ENCODE assay signal across 11 mouse cellular contexts in genomic region chr5:119668191-119668912, GRCm38 (mm10). TPM values are rescaled to one million over a fixed set of nuclear protein-coding genes. Genes with fewer than 3 reads are reported as not detected.
DNase-seq lines count a peak whose midpoint lies in the region; ATAC-seq lines count a peak whose summit lies in the region.
"Had no signal": no experiment of that assay in that cellular context is flagged by ENCODE, and none has a peak within 500 bp of the region (broad histone marks: within the 10 kb centered on the region; RNA-seq: fewer than 3 reads in every experiment).

No protein-coding gene starts in this region.

- WGBS in kidney, embryonic 14.5 days, result 9% methylated on average over 34 of the region's 34 CpGs
- 1% methylated on average over 34 of the region's 34 CpGs for WGBS in embryonic facial prominence, embryonic 10.5 days
- 4% methylated on average over 34 of the region's 34 CpGs for WGBS in liver, embryonic 11.5 days

- H3K27ac ChIP-seq in kidney, embryonic 14.5 days (ENCODE audit: low read depth, low read length), result peak overlapping the region; percentile 97
- peak overlapping the region; percentile 93 for H3K27ac ChIP-seq in embryonic facial prominence, embryonic 10.5 days (replicated peaks)
- H3K27ac ChIP-seq in liver, embryonic 11.5 days (ENCODE audit: low read depth, low read length), result peak overlapping the region; percentile 88
- H3K27ac ChIP-seq: liver, embryonic 14.5 days had no signal

- no peaks in the 10 kb centered on the region for H3K9me3 ChIP-seq in kidney, embryonic 14.5 days (ENCODE audit: control insufficient read depth, low read length)
- no peaks in the 10 kb centered on the region for H3K9me3 ChIP-seq in embryonic facial prominence, embryonic 10.5 days
- H3K9me3 ChIP-seq in liver, embryonic 11.5 days (ENCODE audit: control insufficient read depth, low read length), result no peaks in the 10 kb centered on the region

- peak overlapping the region; percentile 63 for H3K4me3 ChIP-seq in kidney, embryonic 14.5 days (ENCODE audit: low read length)
- H3K4me3 ChIP-seq in embryonic facial prominence, embryonic 10.5 days, result peak overlapping the region; percentile 69
- peak overlapping the region; percentile 55; the same call in 1 of the 2 replicates for H3K4me3 ChIP-seq in liver, embryonic 11.5 days (ENCODE audit: low read depth, low read length)

- H3K27me3 ChIP-seq in kidney, embryonic 14.5 days (ENCODE audit: control insufficient read depth, insufficient read depth, low read length), result peaks cover 67% of the 10 kb centered on the region
- peaks cover 100% of the 10 kb centered on the region for H3K27me3 ChIP-seq in embryonic facial prominence, embryonic 10.5 days (replicated peaks; ENCODE audit: low read depth, poor library complexity, severe bottlenecking)
- H3K27me3 ChIP-seq in liver, embryonic 11.5 days (replicated peaks; ENCODE audit: control insufficient read depth, insufficient read depth, low read length), result peaks cover 98% of the 10 kb centered on the region

- peak overlapping the region; percentile 92 for H3K9ac ChIP-seq in kidney, embryonic 14.5 days (ENCODE audit: low read depth, low read length)
- H3K9ac ChIP-seq in liver, embryonic 11.5 days (ENCODE audit: low read depth, low read length), result peak overlapping the region; percentile 20; the same call in 1 of the 2 replicates
- H3K9ac ChIP-seq: liver, embryonic 14.5 days had no signal

- H3K36me3 ChIP-seq in kidney, embryonic 14.5 days (ENCODE audit: control insufficient read depth, insufficient read depth, low read length), result no peaks in the 10 kb centered on the region
- no peaks in the 10 kb centered on the region for H3K36me3 ChIP-seq in embryonic facial prominence, embryonic 10.5 days (replicated peaks)
- H3K36me3 ChIP-seq in liver, embryonic 11.5 days (ENCODE audit: control insufficient read depth, insufficient read depth, low read length), result no peaks in the 10 kb centered on the region

- peak overlapping the region; percentile 64 for H3K4me2 ChIP-seq in kidney, embryonic 14.5 days (replicated peaks; ENCODE audit: low read depth, low read length)
- H3K4me2 ChIP-seq in liver, embryonic 11.5 days, result peak overlapping the region; percentile 71

- H3K4me1 ChIP-seq in kidney, embryonic 14.5 days (ENCODE audit: control insufficient read depth, insufficient read depth, low read length), result peaks cover 18% of the 10 kb centered on the region
- H3K4me1 ChIP-seq in embryonic facial prominence, embryonic 10.5 days, result peaks cover 79% of the 10 kb centered on the region
- H3K4me1 ChIP-seq in liver, embryonic 11.5 days (replicated peaks; ENCODE audit: control insufficient read depth, insufficient read depth, low read length), result peaks cover 10% of the 10 kb centered on the region

- DNase-seq in adrenal gland, adult (ENCODE audit: inconsistent age in 2 of 2, low spot score in 1 of 2), result peak; percentile 57 to 82
- no peak for DNase-seq in adrenal gland, postnatal 4 days (ENCODE audit: low spot score in 2 of 2)
- no peak for DNase-seq in kidney, adult 8-10 months
- peak; percentile 67 for DNase-seq in embryonic facial prominence, embryonic 10.5 days (ENCODE audit: low spot score)
- no peak for DNase-seq in liver, embryonic 11.5 days (ENCODE audit: low spot score)
- DNase-seq in layer of hippocampus, postnatal 36 days, result no peak
- DNase-seq in right cerebral cortex, postnatal 4 days, result no peak
- DNase-seq: gastrocnemius, postnatal 10 days had no signal

- ATAC-seq in kidney, embryonic 14.5 days (ENCODE audit: low FRiP score, low TSS enrichment), result no peak
- ATAC-seq in liver, embryonic 11.5 days (replicated peaks; ENCODE audit: low FRiP score), result no peak
- ATAC-seq: Patski had no signal

RNA-seq across cellular contexts. Expression of gene Tbx3, which starts 2.1 kb away (rescaled TPM):
- total RNA-seq in adrenal gland, postnatal 4 days (2021), result 100 to 1,000 TPM; 179 to 231 TPM
- 31.7 and 53.3 TPM in 2 replicates for polyA plus RNA-seq in kidney, embryonic 14.5 days (2014; fragmentation: Nextera tagmentation; extraction: Ambion mirVana)
- polyA plus RNA-seq in embryonic facial prominence, embryonic 10.5 days (2016; fragmentation: Nextera tagmentation; extraction: Ambion mirVana), result 58.3 and 64.8 TPM in 2 replicates
- polyA plus RNA-seq in liver, embryonic 11.5 days (2014; fragmentation: Nextera tagmentation; extraction: Ambion mirVana), result 23.3 and 25.9 TPM in 2 replicates
- 1 to 10 TPM; 2.1 to 3.1 TPM for total RNA-seq in layer of hippocampus, postnatal 36 days (2021)
- polyA plus RNA-seq: Patski had no signal

Comparison
In these comparisons a context has a peak if more than half of its experiments do, and no peak if none do; other contexts are left out.
1. DNase-seq: peak in adrenal gland, adult (2 of 2) and embryonic facial prominence, embryonic 10.5 days (single experiment); none in adrenal gland, postnatal 4 days (0 of 2), kidney, adult 8-10 months (0 of 2), liver, embryonic 11.5 days (single experiment), layer of hippocampus, postnatal 36 days (0 of 2) and right cerebral cortex, postnatal 4 days (single experiment).
2. Peak in every context shown above with its lines, with median percentiles within 50 percentile points of each other: H3K27ac ChIP-seq and H3K4me3 ChIP-seq.